Mouse (Mus musculus) forebrain, embryonic 10.5 days (tissue): ENCODE results near the gene Npw. TPM values are rescaled to one million over a fixed set of nuclear protein-coding genes. Genes with fewer than 3 reads are reported as not detected.

Experiments used
- DNase-seq: peaks from one replicate; pipeline ENCODE4 v3.0.0-alpha.2; 2017; ENCODE audit warnings: low spot score; ENCODE audit errors: extremely low spot score
- H3K27ac ChIP-seq: fragments of 300-500 bp; sonication (generic); 2 replicates; pipeline ENCODE4 v1.5.1; 2016; ENCODE audit warnings: mild to moderate bottlenecking
- H3K27me3 ChIP-seq: fragments of 300-500 bp; sonication (generic); 2 replicates; pipeline ENCODE4 v1.6.1; 2016; ENCODE audit warnings: mild to moderate bottlenecking; ENCODE audit not compliant: poor library complexity, severe bottlenecking
- H3K36me3 ChIP-seq: fragments of 300-500 bp; sonication (generic); replicated peaks from 2 replicates; pipeline ENCODE4 v1.6.1; 2016; ENCODE audit warnings: mild to moderate bottlenecking, moderate library complexity
- H3K4me1 ChIP-seq: fragments of 300-500 bp; sonication (generic); 2 replicates; pipeline ENCODE4 v1.6.1; 2016
- H3K4me3 ChIP-seq: fragments of 300-500 bp; sonication (generic); 2 replicates; pipeline ENCODE4 v1.5.1; 2016; ENCODE audit warnings: mild to moderate bottlenecking, moderate library complexity
- H3K9me3 ChIP-seq: fragments of 300-500 bp; sonication (generic); 2 replicates; pipeline ENCODE4 v1.6.1; 2016; ENCODE audit warnings: mild to moderate bottlenecking, moderate library complexity
- WGBS: fragments of 180-500 bp; shearing (Covaris S2); methylation state at CpG from one replicate; pipeline ENCODE4 v1.1.7; 2016; 5-methylcytosine and 5-hydroxymethylcytosine counted together
- polyA plus RNA-seq: library from polyadenylated mRNA; unstranded; fragments of >200 nt; fragmentation: Nextera tagmentation; extraction: Ambion mirVana; gene quantifications from 2 replicates; pipeline ENCODE4 v1.2.1, GENCODE M21; 2016

Gene Npw
- polyA plus RNA-seq, 1 experiment from 2014 or later, result not detected

GRCm38 (mm10) chr17:24689251-24690081, 31.2 kb upstream of the Npw start, which contains the start of gene Syngr3:
Syngr3 (minus strand) TSS chr17:24689955.
- WGBS, result under 1% methylated on average over 53 of the region's 55 CpGs
- Histone ChIP-seq H3K36me3 (peaks cover 23% of the 10 kb centered on the region), H3K27ac (peak within 1 kb of the TSS; percentile 82), H3K4me1 (peaks cover 36% of the 10 kb centered on the region), H3K4me3 (peak within 1 kb of the TSS; percentile 74), H3K9me3 (no peaks in the 10 kb centered on the region), H3K27me3 (peaks cover 68% of the 10 kb centered on the region)
- peak; percentile 43 for DNase-seq

GRCm38 (mm10) chr17:24687599-24687998, 29.3 kb upstream of the Npw start:
- H3K27me3 ChIP-seq, result peaks cover 68% of the 10 kb centered on the region
- H3K4me3 ChIP-seq, result peak overlapping the region; percentile 44

GRCm38 (mm10) chr17:24687146-24687595, 28.9 kb upstream of the Npw start:
- H3K4me1 ChIP-seq, result peaks cover 32% of the 10 kb centered on the region
- no peaks in the 10 kb centered on the region for H3K9me3 ChIP-seq
- 0 out of 2 replicates have a peak overlapping the region, but pooled peaks have one; percentile 35 for H3K27ac ChIP-seq
- H3K4me3 ChIP-seq, result peak overlapping the region; percentile 44
- H3K27me3 ChIP-seq, result peaks cover 66% of the 10 kb centered on the region
- DNase-seq, result no peak
- 2% methylated on average over 25 of the region's 25 CpGs for WGBS
- H3K36me3 ChIP-seq, result peaks cover 13% of the 10 kb centered on the region

More at GRCm38 (mm10) chr17:24687599-24687998, 29.3 kb upstream of the Npw start:
- no peaks in the 10 kb centered on the region for H3K9me3 ChIP-seq
- no peak for DNase-seq
- WGBS, result 18% methylated on average over 23 of the region's 23 CpGs
- peaks cover 13% of the 10 kb centered on the region for H3K36me3 ChIP-seq
- 0 out of 2 replicates have a peak overlapping the region, but pooled peaks have one; percentile 35 for H3K27ac ChIP-seq
- H3K4me1 ChIP-seq, result peaks cover 32% of the 10 kb centered on the region

- WGBS, result 25% methylated on average over 16 of the region's 16 CpGs
- peaks cover 32% of the 10 kb centered on the region for H3K4me1 ChIP-seq
- DNase-seq, result no peak
- peaks cover 16% of the 10 kb centered on the region for H3K36me3 ChIP-seq
- H3K9me3 ChIP-seq, result no peaks in the 10 kb centered on the region
- H3K4me3 ChIP-seq, result peak overlapping the region; percentile 35
- no peak overlapping the region for H3K27ac ChIP-seq
- peaks cover 60% of the 10 kb centered on the region for H3K27me3 ChIP-seq
Observed at GRCm38 (mm10) chr17:24686514-24686913, 28.3 kb upstream of the Npw start.

- WGBS, result 92% methylated on average over 24 of the region's 24 CpGs
- peaks cover 9% of the 10 kb centered on the region for H3K4me1 ChIP-seq
- no peaks in the 10 kb centered on the region for H3K9me3 ChIP-seq
- no peak overlapping the region for H3K27ac ChIP-seq
- no peaks in the 10 kb centered on the region for H3K27me3 ChIP-seq
- H3K36me3 ChIP-seq, result peaks cover 75% of the 10 kb centered on the region
- H3K4me3 ChIP-seq, result no peak overlapping the region
- DNase-seq, result no peak
Observed at GRCm38 (mm10) chr17:24677500-24678080, 19.3 kb upstream of the Npw start.

- WGBS, result 96% methylated on average over 5 of the region's 5 CpGs
- H3K27ac ChIP-seq, result no peak overlapping the region
Observed at GRCm38 (mm10) chr17:24676877-24677276, 18.6 kb upstream of the Npw start.

GRCm38 (mm10) chr17:24676187-24676586, 17.9 kb upstream of the Npw start:
- Histone ChIP-seq H3K4me1 (peaks cover 23% of the 10 kb centered on the region), H3K9me3 (no peaks in the 10 kb centered on the region), H3K27ac (no peak overlapping the region), H3K36me3 (peaks cover 63% of the 10 kb centered on the region), H3K27me3 (no peaks in the 10 kb centered on the region), H3K4me3 (no peak overlapping the region)
- peak; percentile 63 for DNase-seq
- WGBS, result 61% methylated on average over 2 of the region's 2 CpGs

More at GRCm38 (mm10) chr17:24676877-24677276, 18.6 kb upstream of the Npw start:
- no peaks in the 10 kb centered on the region for H3K9me3 ChIP-seq
- no peak for DNase-seq
- peaks cover 16% of the 10 kb centered on the region for H3K4me1 ChIP-seq
- H3K36me3 ChIP-seq, result peaks cover 70% of the 10 kb centered on the region
- H3K27me3 ChIP-seq, result no peaks in the 10 kb centered on the region
- H3K4me3 ChIP-seq, result no peak overlapping the region

GRCm38 (mm10) chr17:24674277-24674676, 16.0 kb upstream of the Npw start:
- Histone ChIP-seq H3K36me3 (peaks cover 44% of the 10 kb centered on the region), H3K9me3 (no peaks in the 10 kb centered on the region), H3K27ac (no peak overlapping the region), H3K4me3 (no peak overlapping the region), H3K27me3 (no peaks in the 10 kb centered on the region), H3K4me1 (peaks cover 35% of the 10 kb centered on the region)
- 93% methylated on average over 7 of the region's 7 CpGs for WGBS
- no peak for DNase-seq

- no peaks in the 10 kb centered on the region for H3K27me3 ChIP-seq
- H3K4me1 ChIP-seq, result peaks cover 44% of the 10 kb centered on the region
- no peak for DNase-seq
- H3K36me3 ChIP-seq, result peaks cover 22% of the 10 kb centered on the region
- no peak overlapping the region for H3K27ac ChIP-seq
- 34% methylated on average over 5 of the region's 5 CpGs for WGBS
- no peaks in the 10 kb centered on the region for H3K9me3 ChIP-seq
- H3K4me3 ChIP-seq, result peak overlapping the region; percentile 32; the same call in 1 of the 2 replicates
Observed at GRCm38 (mm10) chr17:24672141-24672540, 13.9 kb upstream of the Npw start.

GRCm38 (mm10) chr17:24671346-24671745, 13.1 kb upstream of the Npw start:
- Histone ChIP-seq H3K36me3 (peaks cover 14% of the 10 kb centered on the region), H3K4me1 (peaks cover 44% of the 10 kb centered on the region), H3K27me3 (no peaks in the 10 kb centered on the region), H3K9me3 (no peaks in the 10 kb centered on the region), H3K4me3 (peak overlapping the region; percentile 100), H3K27ac (no peak overlapping the region)
- no peak for DNase-seq
- WGBS, result 73% methylated on average over 5 of the region's 5 CpGs

GRCm38 (mm10) chr17:24670246-24670844, 12.1 kb upstream of the Npw start:
- Histone ChIP-seq H3K27ac (peak overlapping the region; percentile 96), H3K9me3 (no peaks in the 10 kb centered on the region), H3K27me3 (no peaks in the 10 kb centered on the region), H3K4me3 (peak overlapping the region; percentile 100), H3K36me3 (peaks cover 13% of the 10 kb centered on the region), H3K4me1 (peaks cover 44% of the 10 kb centered on the region)
- no peak for DNase-seq
- 16% methylated on average over 8 of the region's 8 CpGs for WGBS

- under 1% methylated on average over 80 of the region's 80 CpGs for WGBS
- peak within 1 kb of the TSS; percentile 100 for H3K4me3 ChIP-seq
- H3K27me3 ChIP-seq, result no peaks in the 10 kb centered on the region
Observed at GRCm38 (mm10) chr17:24669545-24670245, 11.4 kb upstream of the Npw start, which contains the start of gene Zfp598. Zfp598 (plus strand) TSS chr17:24669687.

More at GRCm38 (mm10) chr17:24669545-24670245, 11.4 kb upstream of the Npw start, which contains the start of gene Zfp598:
- no peaks in the 10 kb centered on the region for H3K9me3 ChIP-seq
- peak within 1 kb of the TSS; percentile 96 for H3K27ac ChIP-seq
- peaks cover 44% of the 10 kb centered on the region for H3K4me1 ChIP-seq
- peaks cover 13% of the 10 kb centered on the region for H3K36me3 ChIP-seq
- DNase-seq, result peak; percentile 93
